Mouse (Mus musculus) thymus, adult 2 months (tissue): ENCODE measurements at regions not wholly inside any gene's neighbourhood (a gene's known extent, or its start where the extent isn't known, plus 50 kb on each side); places are given as distances from the start of the nearest gene placed in this dataset.

ENCODE experiments used
- CTCF ChIP-seq: fragments of 200-500 bp; IDR thresholded peaks from 2 replicates; pipeline ENCODE4 v1.5.1; 2012; ENCODE audit warnings: mild to moderate bottlenecking, control low read depth, low read length, moderate library complexity, borderline replicate concordance; ENCODE audit not compliant: control insufficient read depth, poor library complexity, insufficient read depth; ENCODE audit errors: extremely low read depth
- POLR2A ChIP-seq: fragments of 200-500 bp; IDR thresholded peaks from 2 replicates; pipeline ENCODE4 v1.6.1; 2012; ENCODE audit warnings: mild to moderate bottlenecking, low read length, control low read depth, moderate library complexity; ENCODE audit not compliant: control insufficient read depth, poor library complexity, insufficient read depth; ENCODE audit errors: extremely low read depth

DNA sequence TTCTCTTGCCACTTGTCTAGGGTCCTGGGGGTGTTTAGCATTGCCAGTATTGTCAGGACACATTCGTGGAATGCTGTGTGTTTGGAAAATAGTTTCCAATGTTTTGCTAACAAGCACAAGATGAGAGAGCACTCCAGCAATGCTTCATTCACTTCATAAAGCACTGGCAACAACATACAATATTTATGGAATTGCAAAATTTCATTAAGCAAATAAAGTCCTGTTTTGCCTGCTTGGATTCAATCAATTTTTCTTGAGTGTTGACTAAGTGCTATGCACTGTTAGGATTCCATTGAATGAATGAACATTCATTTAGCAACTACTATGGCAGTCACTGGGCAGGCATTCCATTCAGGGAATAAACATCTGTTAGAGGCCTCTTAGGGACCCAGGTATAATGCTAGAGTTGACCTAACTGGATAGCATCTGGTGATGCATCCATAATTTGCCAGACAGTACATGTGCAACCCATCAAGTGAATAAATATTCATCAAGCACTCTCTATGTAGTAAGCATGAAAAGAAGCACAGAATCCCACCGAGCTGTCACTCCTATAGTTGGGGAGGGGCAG is 171.2 kb upstream of the Klf4 start:
- TF ChIP-seq POLR2A (no peak), CTCF (no peak)
